Mouse (Mus musculus) right cerebral cortex, postnatal 14 days (tissue): Measurements from ENCODE around the gene Zfp101.

Experiments
- DNase-seq: peaks from one replicate; pipeline ENCODE4 v3.0.0; 2022

The Zfp101 gene

GRCm38 (mm10) chr17:33394182-33395034, at the start of gene Zfp101:
Gene Zfp101, minus strand, starts transcription at chr17:33394641.
- peak; percentile 81 for DNase-seq

GRCm38 (mm10) chr17:33441159-33441558, 46.7 kb upstream of the Zfp101 start:
- no peak for DNase-seq

DNA sequence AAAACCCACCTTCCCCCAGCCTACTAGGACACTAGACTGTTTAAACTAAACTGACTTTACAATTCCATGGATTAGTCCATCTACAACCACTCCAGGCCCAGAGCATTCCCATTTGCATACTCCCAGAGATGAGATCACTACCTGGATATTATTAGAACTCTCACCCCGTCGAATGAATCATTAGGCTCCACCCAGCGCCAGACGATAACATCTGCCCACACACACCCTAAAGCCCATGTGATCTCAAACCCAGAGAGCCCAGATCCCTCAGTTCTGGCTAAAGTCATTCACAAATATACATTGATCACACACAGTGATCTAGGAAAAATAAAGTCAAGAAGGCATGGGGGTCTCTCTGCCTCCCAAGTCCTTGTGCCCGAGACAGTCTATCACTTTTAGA, 45.5 kb upstream of the Zfp101 start:
- DNase-seq = no peak

DNA sequence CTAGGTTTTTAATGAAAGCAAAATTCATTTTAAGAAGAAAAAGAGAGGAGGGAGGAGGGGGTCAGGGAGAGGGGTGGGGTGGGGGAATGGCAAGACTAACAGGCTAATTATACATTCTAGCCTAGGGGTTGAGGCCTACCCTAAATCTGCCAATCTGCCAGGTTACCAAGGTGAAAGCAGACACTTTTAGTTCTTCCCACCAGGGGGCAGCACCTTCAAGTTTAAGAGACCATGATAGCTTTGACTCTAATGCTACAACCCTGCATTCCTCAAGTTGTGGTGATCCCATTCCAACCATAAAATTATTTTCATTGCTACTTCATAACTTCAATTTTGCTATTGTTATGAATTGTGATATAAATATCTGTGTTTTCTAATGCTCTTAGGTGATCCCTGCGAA, 44.7 kb upstream of the Zfp101 start:
- DNase-seq = peak; percentile 74

DNA sequence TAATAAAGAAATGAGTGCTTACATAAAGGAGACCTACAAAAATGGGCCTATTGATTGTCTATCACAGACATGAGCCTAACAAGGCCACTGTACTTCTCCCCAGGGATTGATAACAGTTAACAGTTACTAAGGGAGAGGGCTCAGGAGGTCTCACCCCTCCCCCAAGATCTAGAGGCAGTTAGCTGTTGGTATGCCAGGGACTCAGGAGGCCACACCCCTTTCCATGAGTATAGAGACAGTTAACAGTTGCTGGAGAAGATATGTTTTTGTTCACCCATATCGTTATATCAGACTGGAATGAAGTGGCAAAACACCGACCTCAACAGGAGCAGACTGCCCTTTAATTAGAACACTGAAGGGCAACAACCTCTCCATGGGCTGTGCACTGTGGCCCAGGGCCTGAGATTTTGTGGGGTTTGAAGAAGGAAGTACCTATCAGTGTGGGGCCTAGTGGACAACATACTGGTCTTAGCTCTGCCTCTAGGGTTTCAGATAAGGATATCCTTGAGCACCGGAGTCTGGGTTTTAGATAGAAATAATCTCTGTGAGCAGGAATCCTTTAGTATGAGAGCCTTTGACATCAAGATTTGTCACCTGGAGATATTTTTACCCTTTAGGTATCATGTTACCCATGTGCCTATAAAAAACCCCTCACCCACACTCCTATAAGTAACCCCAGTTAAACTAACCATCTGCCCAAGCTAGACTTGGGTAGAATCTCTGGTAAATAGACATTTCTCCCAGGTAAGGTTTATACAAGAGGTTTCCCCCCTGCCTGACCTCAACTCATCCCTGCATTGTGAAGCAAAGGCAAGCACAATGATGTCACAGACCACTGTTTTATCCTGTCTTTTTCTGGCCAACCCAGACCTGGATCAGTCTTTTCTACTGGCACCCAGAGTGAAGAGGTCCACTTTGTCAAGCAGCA, 37.8 kb upstream of the Zfp101 start, which contains the start of gene Actl9:
Actl9 (plus strand) TSS at position 878 of the 928 bp plus-strand sequence.
- no peak for DNase-seq

DNA sequence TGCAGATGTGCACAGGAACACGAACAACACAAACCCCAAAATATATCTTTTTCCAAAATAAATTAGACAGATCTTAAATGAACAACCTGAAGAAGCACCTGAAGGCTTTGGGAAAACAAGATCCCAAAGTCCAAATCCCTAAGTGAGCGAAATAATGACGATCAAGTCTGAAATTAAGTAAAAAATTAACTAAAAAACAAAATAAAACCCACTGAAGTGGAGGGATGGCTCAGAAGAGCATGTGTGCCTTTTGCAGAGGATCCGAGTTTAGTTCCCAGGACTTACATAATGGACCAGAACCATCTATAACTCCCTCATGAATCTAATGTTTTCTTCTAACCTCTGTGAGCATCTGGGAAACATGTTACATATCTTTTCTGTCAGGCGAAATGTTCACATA, 2.2 kb downstream of the Zfp101 start:
- DNase-seq = no peak

DNA sequence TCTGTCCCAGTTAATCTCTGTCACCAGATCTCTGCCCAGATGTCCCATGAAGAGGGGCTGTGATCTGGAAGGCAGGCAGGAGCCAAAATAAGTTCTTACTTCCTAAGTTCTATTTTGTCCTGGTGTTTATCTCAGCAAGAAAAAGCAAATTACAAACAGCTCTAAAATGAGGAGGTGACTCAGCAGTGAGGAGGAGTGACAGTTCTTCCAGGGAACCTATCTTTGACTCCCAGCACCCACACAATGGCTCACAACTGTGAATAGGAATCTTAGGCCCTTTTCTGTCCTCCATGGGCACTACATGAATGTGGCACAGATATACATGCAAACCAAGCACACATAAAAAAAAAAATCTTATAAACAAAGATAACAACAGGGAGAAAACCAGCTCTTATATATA, 8.7 kb downstream of the Zfp101 start:
- no peak for DNase-seq

DNA sequence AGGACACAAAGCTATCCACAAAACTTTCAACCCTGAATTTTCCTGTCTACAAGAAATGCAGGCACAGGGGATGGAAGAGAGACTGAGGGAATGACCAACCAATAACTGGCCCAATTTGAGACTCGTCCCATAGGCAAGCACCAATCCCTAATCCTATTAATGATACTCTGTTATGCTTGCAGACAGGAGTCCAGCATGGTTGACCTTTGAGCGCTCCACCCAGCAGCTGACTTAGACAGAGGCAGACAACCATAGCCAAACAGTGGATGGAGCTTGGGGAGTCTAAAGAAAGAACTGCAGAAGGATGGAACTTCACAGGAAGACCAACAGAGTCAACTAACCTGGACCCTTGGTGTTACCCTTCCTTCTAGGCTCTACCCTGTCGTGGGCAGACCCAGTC, 21.6 kb downstream of the Zfp101 start:
- no peak for DNase-seq

GRCm38 (mm10) chr17:33358411-33359384, 35.7 kb downstream of the Zfp101 start, which contains the start of gene Zfp81:
Gene Zfp81, minus strand, starts transcription at chr17:33358878.
- DNase-seq = peak; percentile 79

- DNase-seq = no peak
These were observed 41.5 kb downstream of the Zfp101 start for GRCm38 (mm10) chr17:33352981-33353380.
